Mouse (Mus musculus) lung, embryonic 16.5 days (tissue): ENCODE data around the gene Mvk. TPM values are rescaled to one million over a fixed set of nuclear protein-coding genes. Genes with fewer than 3 reads are reported as not detected.

Experiments used
- microRNA-seq: library from miRNA; unstranded; fragments of <30 nt; microRNA quantifications from one replicate; pipeline ENCODE4, GENCODE M21; 2016
- polyA plus RNA-seq: library from polyadenylated mRNA; unstranded; fragments of >200 nt; fragmentation: Nextera tagmentation; extraction: Ambion mirVana; gene quantifications from 2 replicates; pipeline ENCODE4 v1.2.1, GENCODE M21; 2015

Gene Mvk
- polyA plus RNA-seq, 1 experiment from 2014 or later = 36.1 TPM

Small RNA genes within 50 kb of the gene (microRNA-seq; reads per million reads assigned to microRNA genes)
- gene Mir7027 = not detected

Other genes with a start within 250 kb of the Mvk start
- 3.6 and 5.3 TPM in 2 replicates for gene Foxn4, start 170.5 kb upstream of the Mvk start, polyA plus RNA-seq
- 5.4 and 6.8 TPM in 2 replicates for gene Myo1h, start 155.1 kb upstream of the Mvk start, polyA plus RNA-seq
- gene Kctd10, start 63.8 kb upstream of the Mvk start, polyA plus RNA-seq = 200 and 214 TPM in 2 replicates
- 52.5 and 54.1 TPM in 2 replicates for gene Ube3b, start 63.7 kb upstream of the Mvk start, polyA plus RNA-seq
- 29.8 and 31.7 TPM in 2 replicates for gene Mmab, start 209 bp upstream of the Mvk start, polyA plus RNA-seq
- 2.2 and 2.3 TPM in 2 replicates for gene Fam222a, start 123.7 kb downstream of the Mvk start, polyA plus RNA-seq
- 2.8 and 2.9 TPM in 2 replicates for gene Trpv4, start 214.2 kb downstream of the Mvk start, polyA plus RNA-seq
- gene Gltp, start 246.7 kb downstream of the Mvk start, polyA plus RNA-seq = 104 and 105 TPM in 2 replicates